ENCODE assay signal across 8 mouse cellular contexts in the genomic region with DNA sequence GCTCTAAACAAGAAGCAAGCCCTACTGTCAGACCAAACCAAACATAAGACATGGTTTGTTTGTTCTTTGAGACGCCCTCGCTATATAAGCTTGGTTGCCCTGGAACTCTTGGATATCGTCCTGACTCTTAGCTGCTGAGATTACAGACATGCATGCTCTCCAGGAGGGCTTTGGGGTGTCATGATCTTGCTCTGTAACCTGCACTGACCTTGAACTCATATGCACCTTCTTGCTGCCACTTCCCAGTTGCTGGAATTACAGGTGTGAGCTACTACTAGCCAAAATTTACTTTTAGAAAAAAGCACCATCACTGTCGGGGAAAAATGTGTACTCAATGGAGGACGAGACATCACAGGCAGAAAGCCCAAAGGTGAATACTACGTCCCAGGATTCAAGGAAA. TPM values are rescaled to one million over a fixed set of nuclear protein-coding genes. Genes with fewer than 3 reads are reported as not detected.
A peak's percentile ranks its signal among the peaks of the same experiment; 100 is the strongest.
DNase-seq lines count a peak whose midpoint lies in the region; ATAC-seq and TF ChIP-seq lines count a peak whose summit lies in the region.

No protein-coding gene starts in this region.

- WGBS in forebrain, embryonic 15.5 days: 76% methylated on average over 6 of the region's 6 CpGs
- 72% methylated on average over 6 of the region's 6 CpGs for WGBS in liver, embryonic 14.5 days (ENCODE audit: insufficient replicate concordance)

- ATAC-seq in forebrain, embryonic 15.5 days (replicated peaks): no peak
- ATAC-seq in liver, embryonic 14.5 days (ENCODE audit: insufficient read depth): no peak

- no peak for TF ChIP-seq CTCF in gastrocnemius, adult 2 months (IDR thresholded peaks at IDR 0.05)
- no peak for TF ChIP-seq CTCF in E14TG2a.4 (conservative IDR thresholded peaks at IDR 0.05; ENCODE audit: low read length)
- TF ChIP-seq CTCF in liver, embryonic 14.5 days (IDR thresholded peaks at IDR 0.05; ENCODE audit: low read depth): no peak

- H3K27ac ChIP-seq in gastrocnemius, adult 2 months: peak overlapping the region; percentile 96
- peak overlapping the region; percentile 98 for H3K27ac ChIP-seq in forebrain, embryonic 15.5 days (replicated peaks)
- H3K27ac ChIP-seq in liver, embryonic 14.5 days: peak overlapping the region; percentile 88

- H3K4me1 ChIP-seq in E14TG2a.4 (replicated peaks; ENCODE audit: low read depth, low read length): peaks cover 69% of the 10 kb centered on the region
- H3K4me1 ChIP-seq in forebrain, embryonic 15.5 days: peaks cover 20% of the 10 kb centered on the region
- peaks cover 14 to 20% of the 10 kb centered on the region in 2 experiments for H3K4me1 ChIP-seq in liver, embryonic 14.5 days (replicated peaks; ENCODE audit: control insufficient read depth in 2 of 2, insufficient read depth in 2 of 2, low read length in 1 of 2)

- H3K27me3 ChIP-seq in E14TG2a.4 (ENCODE audit: insufficient read depth, low read length): no peaks in the 10 kb centered on the region
- H3K27me3 ChIP-seq in forebrain, embryonic 15.5 days: no peaks in the 10 kb centered on the region
- H3K27me3 ChIP-seq in liver, embryonic 14.5 days (ENCODE audit: control insufficient read depth, insufficient read depth, low read length): no peaks in the 10 kb centered on the region

- intact Hi-C loops in gastrocnemius, adult 2 months (cut with DNase I): no loop called here
- intact Hi-C loops in gastrocnemius, postnatal 36 days (cut with DNase I): no loop called here

- TF ChIP-seq EP300 in liver, embryonic 14.5 days (IDR thresholded peaks at IDR 0.05; ENCODE audit: low read depth): no peak

- H3K9me3 ChIP-seq in E14TG2a.4 (ENCODE audit: low read length): no peaks in the 10 kb centered on the region
- H3K9me3 ChIP-seq in forebrain, embryonic 15.5 days: no peaks in the 10 kb centered on the region
- no peaks in the 10 kb centered on the region for H3K9me3 ChIP-seq in liver, embryonic 14.5 days (ENCODE audit: control insufficient read depth, low read length)

- peaks cover 20% of the 10 kb centered on the region for H3K36me3 ChIP-seq in E14TG2a.4 (ENCODE audit: insufficient read depth, low read length)
- peaks cover 6% of the 10 kb centered on the region for H3K36me3 ChIP-seq in forebrain, embryonic 15.5 days
- peaks cover 6% of the 10 kb centered on the region for H3K36me3 ChIP-seq in liver, embryonic 14.5 days (replicated peaks; ENCODE audit: control insufficient read depth, insufficient read depth, low read depth)

- DNase-seq in gastrocnemius, adult 2 months: no peak
- DNase-seq in gastrocnemius, postnatal 36 days: no peak
- DNase-seq in liver, embryonic 14.5 days (ENCODE audit: low read depth in 3 of 3, low spot score in 3 of 3): no peak
- no peak for DNase-seq in frontal cortex, postnatal 14 days (ENCODE audit: low spot score in 2 of 2)
- no peak for DNase-seq in spleen, postnatal 14 days (ENCODE audit: low spot score in 2 of 2)
- DNase-seq in ovary, adult 18-20 months (ENCODE audit: low spot score): no peak

- peak overlapping the region; percentile 82 for H3K4me2 ChIP-seq in forebrain, embryonic 15.5 days (replicated peaks)
- H3K4me2 ChIP-seq in liver, embryonic 14.5 days (ENCODE audit: low read depth): peak overlapping the region; percentile 98

- H3K4me3 ChIP-seq in gastrocnemius, adult 2 months: peak overlapping the region; percentile 89
- peak overlapping the region; percentile 89 for H3K4me3 ChIP-seq in E14TG2a.4 (replicated peaks; ENCODE audit: low read length)
- peak overlapping the region; percentile 71 for H3K4me3 ChIP-seq in forebrain, embryonic 15.5 days
- H3K4me3 ChIP-seq in liver, embryonic 14.5 days (ENCODE audit: insufficient read depth in 1 of 2, low read depth in 2 of 2, low read length in 2 of 2): peak overlapping the region; percentile 80 to 85; a peak in 3 of 4 replicates

- peak overlapping the region; percentile 74; the same call in 1 of the 2 replicates for H3K9ac ChIP-seq in forebrain, embryonic 15.5 days (replicated peaks)
- peak overlapping the region; percentile 88 for H3K9ac ChIP-seq in liver, embryonic 14.5 days (replicated peaks)

RNA-seq across cellular contexts. Expression of gene Coq10a, which starts 0.8 kb away (rescaled TPM):
- 100 to 1,000 TPM; 447 to 542 TPM for total RNA-seq in gastrocnemius, adult 2 months (2021)
- 100 to 1,000 TPM; 433 to 434 TPM for total RNA-seq in gastrocnemius, postnatal 36 days (2021)
- 33.7 and 35.7 TPM in 2 replicates for polyA plus RNA-seq in forebrain, embryonic 15.5 days (2015; fragmentation: Nextera tagmentation; extraction: Ambion mirVana)
- polyA plus RNA-seq in liver, embryonic 14.5 days (2012; rRNA removed): 6.5 and 7.7 TPM in 2 replicates
- 4.7 and 5.0 TPM in 2 replicates for polyA plus RNA-seq in liver, embryonic 14.5 days (2014; fragmentation: Nextera tagmentation; extraction: Ambion mirVana)

RNA-seq across cellular contexts. Expression of gene Ankrd52, which starts 7.3 kb away (rescaled TPM):
- 10 to 100 TPM; 46.7 to 58.9 TPM for total RNA-seq in gastrocnemius, adult 2 months (2021)
- 10 to 100 TPM; 50.5 to 55.7 TPM for total RNA-seq in gastrocnemius, postnatal 36 days (2021)
- 13.0 and 13.4 TPM in 2 replicates for polyA plus RNA-seq in forebrain, embryonic 15.5 days (2015; fragmentation: Nextera tagmentation; extraction: Ambion mirVana)
- 7.4 and 7.7 TPM in 2 replicates for polyA plus RNA-seq in liver, embryonic 14.5 days (2012; rRNA removed)
- polyA plus RNA-seq in liver, embryonic 14.5 days (2014; fragmentation: Nextera tagmentation; extraction: Ambion mirVana): 4.3 and 5.5 TPM in 2 replicates

RNA-seq across cellular contexts. Expression of gene Slc39a5, which starts 31.4 kb away (rescaled TPM):
- total RNA-seq in gastrocnemius, adult 2 months (2021): not detected
- not detected for total RNA-seq in gastrocnemius, postnatal 36 days (2021)
- 0.09 and 0.24 TPM in 2 replicates for polyA plus RNA-seq in forebrain, embryonic 15.5 days (2015; fragmentation: Nextera tagmentation; extraction: Ambion mirVana)
- 33.0 and 40.8 TPM in 2 replicates for polyA plus RNA-seq in liver, embryonic 14.5 days (2012; rRNA removed)
- 37.6 and 40.7 TPM in 2 replicates for polyA plus RNA-seq in liver, embryonic 14.5 days (2014; fragmentation: Nextera tagmentation; extraction: Ambion mirVana)

RNA-seq across cellular contexts. Expression of gene Cs, which starts 32.1 kb away (rescaled TPM):
- 100 to 1,000 TPM; 541 to 658 TPM for total RNA-seq in gastrocnemius, adult 2 months (2021)
- total RNA-seq in gastrocnemius, postnatal 36 days (2021): 100 to 1,000 TPM; 586 to 610 TPM
- polyA plus RNA-seq in forebrain, embryonic 15.5 days (2015; fragmentation: Nextera tagmentation; extraction: Ambion mirVana): 233 and 237 TPM in 2 replicates
- 71.6 and 80.5 TPM in 2 replicates for polyA plus RNA-seq in liver, embryonic 14.5 days (2012; rRNA removed)
- polyA plus RNA-seq in liver, embryonic 14.5 days (2014; fragmentation: Nextera tagmentation; extraction: Ambion mirVana): 117 and 126 TPM in 2 replicates

RNA-seq across cellular contexts. Expression of gene Nabp2, which starts 41.7 kb away (rescaled TPM):
- total RNA-seq in gastrocnemius, adult 2 months (2021): 10 to 100 TPM; 56.7 to 59.0 TPM
- total RNA-seq in gastrocnemius, postnatal 36 days (2021): 10 to 100 TPM; 48.1 to 50.4 TPM
- polyA plus RNA-seq in forebrain, embryonic 15.5 days (2015; fragmentation: Nextera tagmentation; extraction: Ambion mirVana): 137 and 139 TPM in 2 replicates
- polyA plus RNA-seq in liver, embryonic 14.5 days (2012; rRNA removed): 24.2 and 25.4 TPM in 2 replicates
- 45.4 and 48.7 TPM in 2 replicates for polyA plus RNA-seq in liver, embryonic 14.5 days (2014; fragmentation: Nextera tagmentation; extraction: Ambion mirVana)
